Mouse (Mus musculus): ENCODE measurements around the gene Acp4. TPM values are rescaled to one million over a fixed set of nuclear protein-coding genes. Genes with fewer than 3 reads are reported as not detected.
A peak's percentile ranks its signal among the peaks of the same experiment; 100 is the strongest.
"Not testable (repeated sequence)": the region's sequence is repeated elsewhere in the genome, so short reads cannot be mapped to it uniquely, and the experiment has no call there.

Acp4 gene
- total RNA-seq (2021), result not detected
- long read RNA-seq, experiment 1, result 0 reads
- long read RNA-seq, experiment 2, result 0 reads

DNA sequence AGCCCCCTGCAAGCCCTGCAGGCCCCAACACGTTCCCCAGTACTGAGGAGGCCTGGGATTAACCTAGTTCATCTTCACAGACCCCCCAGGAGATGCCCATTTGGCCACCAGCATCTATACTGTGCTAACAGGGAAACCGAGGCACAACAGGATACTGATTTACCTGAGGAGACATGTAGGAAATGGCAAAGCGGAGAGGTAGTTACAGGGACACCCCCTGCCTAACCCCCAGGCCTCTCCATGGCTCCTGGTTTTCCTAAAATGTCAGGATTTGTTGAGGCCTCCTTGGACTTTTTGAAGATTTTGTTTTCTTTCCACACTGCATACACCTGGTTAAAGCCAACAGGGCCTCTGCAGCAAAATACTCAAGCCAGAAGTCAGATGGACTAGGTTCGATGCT, at the start of gene Acp4:
Gene Acp4 (minus strand): TSS at position 101 of the 400 bp plus-strand sequence.
- Histone ChIP-seq H3K4me3 (no peak within 1 kb of the TSS), H3K27ac (no peak within 1 kb of the TSS)
- intact Hi-C loops (cut with DNase I), result no loop called here
- no peak for DNase-seq (ENCODE audit: extremely low spot score in 1 of 2, low spot score in 2 of 2)
- no peak for TF ChIP-seq CTCF (IDR thresholded peaks at IDR 0.05)

GRCm38 (mm10) chr7:44306516-44307240, 49.5 kb upstream of the Acp4 start, which contains the start of gene Clec11a:
Clec11a (minus strand) TSS chr7:44306902.
- Histone ChIP-seq H3K4me3 (no peak within 1 kb of the TSS), H3K27ac (peak within 1 kb of the TSS; percentile 67)
- DNase-seq (ENCODE audit: extremely low spot score in 1 of 2, low spot score in 2 of 2), result no peak
- no peak for TF ChIP-seq CTCF (IDR thresholded peaks at IDR 0.05)
- intact Hi-C loops (cut with DNase I), result no loop called here

DNA sequence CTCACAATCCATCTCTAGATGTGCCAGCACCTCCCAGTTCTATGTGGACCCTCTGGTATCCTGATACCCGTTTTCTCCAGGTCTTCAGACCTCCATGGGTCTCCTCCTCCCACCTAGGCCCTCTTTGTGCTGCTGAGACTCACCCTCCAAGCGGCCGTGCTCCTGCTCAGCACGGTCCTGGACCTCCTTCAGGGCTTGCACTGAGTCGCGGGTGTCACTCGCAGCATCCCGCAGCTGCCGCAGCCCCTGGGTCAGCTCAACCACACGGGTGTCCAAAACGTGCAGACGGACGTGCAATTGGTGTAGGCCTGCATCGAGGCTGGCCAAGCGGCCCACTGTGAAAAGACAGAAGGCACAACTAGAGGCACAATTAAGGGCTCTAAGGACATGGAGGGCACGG, 48.5 kb upstream of the Acp4 start:
- intact Hi-C loops (cut with DNase I), result loop anchor here (2.0 kb wide), 1 partner anchor 43 kb away; no protein-coding TSS in a partner anchor
- peak overlapping the region; percentile 2; the same call in 1 of the 2 replicates for H3K4me3 ChIP-seq

GRCm38 (mm10) chr7:44304775-44305641, 47.8 kb upstream of the Acp4 start:
- peak; percentile 97 for DNase-seq (ENCODE audit: extremely low spot score in 1 of 2, low spot score in 2 of 2)
- intact Hi-C loops (cut with DNase I), result loop anchor here (2.0 kb wide), 1 partner anchor 42 kb away; no protein-coding TSS in a partner anchor
- Histone ChIP-seq H3K27ac (peak overlapping the region; percentile 98), H3K4me3 (peak overlapping the region; percentile 83)
- no peak; the same call in 1 of the 2 replicates for TF ChIP-seq CTCF (IDR thresholded peaks at IDR 0.05)

More for the DNA sequence above, 48.5 kb upstream of the Acp4 start:
- peak overlapping the region; percentile 67 for H3K27ac ChIP-seq
- TF ChIP-seq CTCF (IDR thresholded peaks at IDR 0.05), result no peak
- no peak for DNase-seq (ENCODE audit: extremely low spot score in 1 of 2, low spot score in 2 of 2)

- H3K4me3 ChIP-seq, result peak overlapping the region; percentile 83
- H3K27ac ChIP-seq, result peak overlapping the region; percentile 98
- DNase-seq (ENCODE audit: extremely low spot score in 1 of 2, low spot score in 2 of 2), result no peak
- TF ChIP-seq CTCF (IDR thresholded peaks at IDR 0.05), result no peak
- intact Hi-C loops (cut with DNase I), result loop anchor here (2.0 kb wide), 1 partner anchor 42 kb away; no protein-coding TSS in a partner anchor
Observed at GRCm38 (mm10) chr7:44304463-44304774, 47.2 kb upstream of the Acp4 start.

DNA sequence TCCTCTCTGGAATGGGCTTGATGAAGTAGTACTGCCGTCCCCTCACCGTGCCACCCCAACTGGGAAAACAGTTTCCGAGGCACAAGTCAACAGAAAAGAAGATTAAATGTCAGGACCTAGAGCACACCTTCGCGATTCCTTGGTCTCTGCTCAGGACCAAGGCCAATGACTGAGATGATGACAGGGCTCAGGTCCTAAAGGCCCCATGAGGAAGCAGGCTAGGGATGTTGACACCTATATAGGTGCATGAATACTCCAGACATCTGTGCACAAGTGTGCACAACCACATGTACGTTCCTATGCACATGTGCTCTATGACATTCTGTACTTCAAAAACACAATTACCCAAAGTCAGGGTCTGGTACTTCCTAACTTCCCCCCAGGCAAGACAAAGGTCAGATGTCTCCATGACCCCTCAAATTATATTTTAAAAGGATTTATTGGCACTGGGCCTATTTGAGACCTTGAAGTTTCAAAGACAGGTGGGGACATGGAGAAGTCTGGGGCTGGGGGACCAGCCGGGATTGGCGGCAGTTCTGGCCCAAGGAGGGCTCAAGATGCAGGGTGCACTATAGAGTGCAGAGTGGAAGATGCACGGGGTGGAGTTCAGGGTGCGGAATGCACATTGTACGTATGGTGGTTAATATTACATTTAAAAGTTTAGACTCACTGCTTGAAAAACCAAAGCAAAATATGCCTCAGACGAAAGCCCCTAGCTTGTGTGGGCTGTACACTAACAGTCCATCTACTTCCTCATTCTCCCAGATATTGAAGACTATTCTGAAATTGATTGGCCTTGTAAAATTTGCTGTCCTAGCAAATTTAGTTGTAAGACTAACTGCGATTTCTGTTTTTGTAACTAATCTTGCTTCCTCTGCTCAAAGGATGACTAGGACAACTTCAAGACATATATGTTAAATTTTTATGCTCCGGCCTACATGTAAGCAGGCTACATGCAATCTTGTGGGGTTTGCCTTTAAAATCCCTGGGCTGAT, 46.5 kb upstream of the Acp4 start:
- intact Hi-C loops (cut with DNase I), result loop anchor here (2.0 kb wide), 1 partner anchor 41 kb away; no protein-coding TSS in a partner anchor
- peak overlapping the region; percentile 83 for H3K4me3 ChIP-seq
- TF ChIP-seq CTCF (IDR thresholded peaks at IDR 0.05), result no peak
- H3K27ac ChIP-seq, result peak overlapping the region; percentile 98
- no peak for DNase-seq (ENCODE audit: extremely low spot score in 1 of 2, low spot score in 2 of 2)

DNA sequence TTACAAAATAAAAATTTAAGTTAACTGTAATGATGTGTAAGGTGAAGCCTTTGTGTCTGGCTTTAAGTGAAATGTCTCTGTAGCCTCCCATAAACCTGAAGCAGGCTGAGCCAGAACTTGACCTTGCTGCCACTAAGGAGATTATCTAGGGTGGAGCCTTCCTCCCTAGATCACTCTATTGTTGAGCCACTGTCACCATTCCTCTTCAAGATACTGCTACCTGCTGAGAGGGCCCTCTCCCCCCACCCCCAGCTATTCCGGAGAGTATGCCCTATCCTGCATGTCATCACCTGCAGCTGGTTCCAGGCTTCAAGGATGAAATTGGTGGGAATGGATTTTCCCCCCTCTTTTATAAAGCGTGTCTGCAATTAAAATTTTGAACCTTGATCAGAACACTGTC, 40.3 kb upstream of the Acp4 start:
- H3K4me3 ChIP-seq; H3K27ac ChIP-seq; intact Hi-C loops (cut with DNase I); DNase-seq (ENCODE audit: extremely low spot score in 1 of 2, low spot score in 2 of 2): not testable (repeated sequence)

DNA sequence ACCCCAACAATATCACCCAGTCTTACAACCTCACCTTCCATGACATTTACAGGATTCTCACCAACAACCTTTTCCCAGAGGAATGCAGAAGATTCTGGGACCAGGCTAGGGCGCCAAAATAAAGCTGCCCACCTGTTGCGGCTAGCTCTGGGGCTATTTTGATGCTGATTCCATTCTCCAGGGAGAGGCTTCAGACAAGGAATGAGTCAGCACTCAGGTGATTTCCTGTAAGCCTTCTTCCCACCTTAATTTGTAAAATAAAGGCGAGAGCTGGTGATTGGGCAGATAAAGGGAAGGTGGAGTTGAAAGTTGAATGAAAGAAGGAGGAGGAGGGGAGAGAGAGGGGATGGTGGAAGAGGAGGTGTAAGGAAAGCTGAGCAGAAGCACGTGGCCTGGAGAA, 34.2 kb upstream of the Acp4 start:
- intact Hi-C loops (cut with DNase I), result no loop called here
- no peak for TF ChIP-seq CTCF (IDR thresholded peaks at IDR 0.05)
- Histone ChIP-seq H3K4me3 (no peak overlapping the region), H3K27ac (no peak overlapping the region)
- DNase-seq (ENCODE audit: extremely low spot score in 1 of 2, low spot score in 2 of 2), result no peak

- Histone ChIP-seq H3K27ac (no peak overlapping the region), H3K4me3 (no peak overlapping the region)
- intact Hi-C loops (cut with DNase I), result no loop called here
- TF ChIP-seq CTCF (IDR thresholded peaks at IDR 0.05), result no peak
- DNase-seq (ENCODE audit: extremely low spot score in 1 of 2, low spot score in 2 of 2), result no peak
Observed at GRCm38 (mm10) chr7:44290986-44291385, 33.8 kb upstream of the Acp4 start.

DNA sequence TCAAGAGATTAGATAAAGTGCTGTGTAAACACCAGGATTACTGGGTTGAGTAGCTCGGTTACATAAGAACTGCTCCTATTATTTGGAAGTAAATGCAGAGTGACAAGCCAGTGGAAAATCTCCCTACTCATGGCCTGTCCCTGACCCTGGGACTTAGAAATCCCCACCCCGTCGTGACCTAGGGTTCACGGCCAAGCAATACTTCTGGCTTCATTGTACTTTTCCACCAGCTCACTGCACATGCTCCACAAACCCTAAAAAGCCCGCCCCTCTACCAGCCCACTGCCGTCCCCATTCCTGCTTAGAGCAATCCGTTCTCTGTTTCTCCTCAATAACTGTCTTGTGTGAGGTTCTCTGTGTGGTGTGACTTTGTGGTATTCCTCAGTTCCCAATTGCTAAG, 30.6 kb upstream of the Acp4 start:
- intact Hi-C loops (cut with DNase I), result no loop called here
- H3K4me3 ChIP-seq, result no peak overlapping the region
- H3K27ac ChIP-seq, result no peak overlapping the region
- no peak for TF ChIP-seq CTCF (IDR thresholded peaks at IDR 0.05)
- no peak for DNase-seq (ENCODE audit: extremely low spot score in 1 of 2, low spot score in 2 of 2)

GRCm38 (mm10) chr7:44281586-44281985, 24.4 kb upstream of the Acp4 start:
- TF ChIP-seq CTCF (IDR thresholded peaks at IDR 0.05), result no peak
- DNase-seq (ENCODE audit: extremely low spot score in 1 of 2, low spot score in 2 of 2), result no peak
- Histone ChIP-seq H3K4me3 (no peak overlapping the region), H3K27ac (peak overlapping the region; percentile 40; the same call in 1 of the 2 replicates)
- intact Hi-C loops (cut with DNase I), result no loop called here

Measured in left cerebral cortex, adult 2 months (tissue).